Mouse (Mus musculus): ENCODE measurements around the gene Ugcg. TPM values are rescaled to one million over a fixed set of nuclear protein-coding genes. Genes with fewer than 3 reads are reported as not detected.

Ugcg gene
- polyA plus RNA-seq, 2 experiments, result 7.5 to 21.7 TPM

DNA sequence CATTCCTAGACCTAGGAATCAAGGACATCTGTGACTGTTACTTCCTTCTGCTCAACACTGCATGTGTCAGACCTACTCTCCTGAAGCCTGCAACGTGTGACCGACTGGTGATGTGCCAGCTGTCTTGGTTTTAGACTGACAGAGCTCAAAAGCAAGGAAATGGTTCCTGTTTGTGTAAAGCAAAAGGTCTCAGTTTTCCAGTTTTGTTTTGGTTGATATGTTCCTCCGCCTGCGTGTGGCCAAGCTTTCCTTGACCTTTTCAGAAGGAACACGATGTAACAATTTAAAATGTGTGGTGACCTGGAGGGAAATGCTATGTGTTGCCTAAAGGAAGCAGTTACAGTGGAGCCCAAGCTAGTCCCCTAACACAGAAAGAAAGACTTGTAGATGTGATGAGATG, 19.1 kb upstream of the Ugcg start:
- 60% methylated on average over 5 of the region's 5 CpGs for WGBS (ENCODE audit: insufficient replicate concordance)

DNA sequence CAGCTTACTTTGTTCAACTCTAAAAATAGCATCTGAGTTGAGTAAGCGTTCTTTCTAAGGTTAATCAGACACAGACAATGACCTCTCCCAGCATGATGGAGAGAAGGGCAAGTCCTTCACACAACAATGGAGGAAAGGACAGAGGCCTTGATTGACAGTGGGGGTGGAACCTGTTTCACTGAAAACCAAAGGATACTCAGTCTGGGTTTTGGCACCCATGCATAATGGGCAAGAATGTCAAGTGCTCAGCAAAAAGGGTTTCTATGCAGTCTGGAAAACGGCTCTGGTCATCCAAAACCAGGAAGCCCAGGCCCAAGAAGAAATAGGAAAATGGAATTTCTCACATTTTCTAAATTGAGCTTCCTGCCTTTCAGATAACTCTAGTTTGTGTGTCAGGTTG, 16.4 kb upstream of the Ugcg start:
- no peak for ATAC-seq (ENCODE audit: insufficient read depth)
- no peak for DNase-seq (ENCODE audit: low read depth in 3 of 3, low spot score in 3 of 3)
- Histone ChIP-seq H3K4me3 (ENCODE audit: insufficient read depth in 1 of 2, low read depth in 2 of 2, low read length in 2 of 2) (no peak overlapping the region), H3K9ac (replicated peaks) (no peak overlapping the region), H3K4me1 (replicated peaks; ENCODE audit: control insufficient read depth in 2 of 2, insufficient read depth in 2 of 2, low read length in 1 of 2) (peaks cover 0 to 22% of the 10 kb centered on the region in 2 experiments; a peak in 2 of 4 replicates), H3K27ac (no peak overlapping the region), H3K36me3 (replicated peaks; ENCODE audit: control insufficient read depth, insufficient read depth, low read depth) (no peaks in the 10 kb centered on the region), H3K27me3 (ENCODE audit: control insufficient read depth, insufficient read depth, low read length) (no peaks in the 10 kb centered on the region), H3K9me3 (ENCODE audit: control insufficient read depth, low read length) (no peaks in the 10 kb centered on the region), H3K4me2 (ENCODE audit: low read depth) (no peak overlapping the region)
- 36% methylated on average over 2 of the region's 2 CpGs for WGBS (ENCODE audit: insufficient replicate concordance)
- no peak for TF ChIP-seq EP300 (IDR thresholded peaks at IDR 0.05; ENCODE audit: low read depth)
- TF ChIP-seq CTCF (IDR thresholded peaks at IDR 0.05; ENCODE audit: low read depth), result no peak

More for the DNA sequence above, 19.1 kb upstream of the Ugcg start:
- Histone ChIP-seq H3K27me3 (ENCODE audit: control insufficient read depth, insufficient read depth, low read length) (no peaks in the 10 kb centered on the region), H3K27ac (no peak overlapping the region), H3K9me3 (ENCODE audit: control insufficient read depth, low read length) (no peaks in the 10 kb centered on the region), H3K36me3 (replicated peaks; ENCODE audit: control insufficient read depth, insufficient read depth, low read depth) (no peaks in the 10 kb centered on the region), H3K9ac (replicated peaks) (no peak overlapping the region), H3K4me1 (replicated peaks; ENCODE audit: control insufficient read depth in 2 of 2, insufficient read depth in 2 of 2, low read length in 1 of 2) (peaks cover 0 to 20% of the 10 kb centered on the region in 2 experiments; a peak in 2 of 4 replicates), H3K4me2 (ENCODE audit: low read depth) (no peak overlapping the region), H3K4me3 (ENCODE audit: insufficient read depth in 1 of 2, low read depth in 2 of 2, low read length in 2 of 2) (no peak overlapping the region)
- no peak for ATAC-seq (ENCODE audit: insufficient read depth)
- TF ChIP-seq EP300 (IDR thresholded peaks at IDR 0.05; ENCODE audit: low read depth) (no peak), CTCF (IDR thresholded peaks at IDR 0.05; ENCODE audit: low read depth) (no peak)
- DNase-seq (ENCODE audit: low read depth in 3 of 3, low spot score in 3 of 3), result no peak

DNA sequence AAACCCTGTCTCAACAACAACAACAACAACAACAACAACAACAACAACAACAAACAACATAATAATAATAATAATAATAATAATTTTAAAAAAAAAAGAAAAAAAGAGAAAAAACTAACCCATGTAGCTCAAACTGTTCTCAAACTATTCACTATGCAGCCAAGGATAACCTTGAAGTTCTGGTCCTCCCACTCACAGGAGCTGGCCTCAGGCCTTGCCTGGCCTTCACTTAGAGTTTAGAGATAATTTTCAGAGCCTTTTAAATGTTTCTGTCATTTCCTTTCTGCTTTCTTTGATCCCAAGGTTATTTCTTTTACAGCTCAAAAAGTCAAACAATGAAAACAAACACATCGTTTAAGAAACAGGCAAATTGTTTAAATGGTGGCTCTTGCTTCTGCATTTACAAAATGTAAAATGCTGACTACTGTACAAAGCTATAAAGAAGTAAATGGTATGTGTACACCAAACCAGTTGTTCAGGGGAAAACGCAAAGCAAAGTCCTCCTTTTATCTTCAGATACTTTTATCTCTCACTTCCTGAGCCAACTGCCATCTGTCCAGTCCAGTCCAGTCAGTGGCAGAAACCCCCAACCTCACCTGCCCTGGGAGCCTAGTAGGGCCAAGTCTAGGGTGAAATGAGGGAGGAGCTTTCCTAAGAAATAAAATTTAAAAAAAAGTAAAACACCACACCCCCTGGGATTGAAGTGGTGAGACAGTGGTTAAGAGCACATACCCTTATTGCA, 15.7 kb upstream of the Ugcg start:
- DNase-seq (ENCODE audit: low read depth in 3 of 3, low spot score in 3 of 3) (no peak), ATAC-seq (ENCODE audit: insufficient read depth) (no peak)
- Histone ChIP-seq H3K9ac (replicated peaks) (no peak overlapping the region), H3K27me3 (ENCODE audit: control insufficient read depth, insufficient read depth, low read length) (no peaks in the 10 kb centered on the region), H3K27ac (no peak overlapping the region), H3K36me3 (replicated peaks; ENCODE audit: control insufficient read depth, insufficient read depth, low read depth) (no peaks in the 10 kb centered on the region), H3K4me1 (replicated peaks; ENCODE audit: control insufficient read depth in 2 of 2, insufficient read depth in 2 of 2, low read length in 1 of 2) (peaks cover 0 to 22% of the 10 kb centered on the region in 2 experiments; a peak in 2 of 4 replicates), H3K9me3 (ENCODE audit: control insufficient read depth, low read length) (no peaks in the 10 kb centered on the region), H3K4me2 (ENCODE audit: low read depth) (no peak overlapping the region), H3K4me3 (ENCODE audit: insufficient read depth in 1 of 2, low read depth in 2 of 2, low read length in 2 of 2) (no peak overlapping the region)
- WGBS (ENCODE audit: insufficient replicate concordance), result 20% methylated on average over 2 of the region's 2 CpGs
- TF ChIP-seq EP300 (IDR thresholded peaks at IDR 0.05; ENCODE audit: low read depth) (no peak), CTCF (IDR thresholded peaks at IDR 0.05; ENCODE audit: low read depth) (no peak)

DNA sequence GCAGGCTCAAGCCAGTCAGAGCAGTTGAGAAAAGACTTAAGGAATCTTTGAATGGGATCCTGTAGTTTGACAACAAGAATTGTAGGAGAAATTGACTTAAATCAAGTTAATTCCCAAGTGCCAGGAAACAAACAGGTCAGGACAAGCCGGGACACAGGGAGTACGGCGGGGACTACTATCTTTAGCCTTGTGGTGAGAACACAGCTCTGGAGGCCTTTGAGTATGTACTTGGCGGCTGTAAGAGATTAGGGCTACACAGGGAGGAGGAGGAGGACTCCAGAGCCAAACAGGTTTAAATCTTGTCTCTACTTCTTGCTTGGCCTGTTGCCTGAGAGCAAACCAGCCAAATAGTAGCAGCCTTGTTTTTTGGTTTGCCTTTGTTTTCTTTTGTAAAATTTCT, 14.1 kb upstream of the Ugcg start:
- Histone ChIP-seq H3K4me2 (ENCODE audit: low read depth) (no peak overlapping the region), H3K36me3 (replicated peaks; ENCODE audit: control insufficient read depth, insufficient read depth, low read depth) (no peaks in the 10 kb centered on the region), H3K9me3 (ENCODE audit: control insufficient read depth, low read length) (no peaks in the 10 kb centered on the region), H3K9ac (replicated peaks) (no peak overlapping the region), H3K27ac (no peak overlapping the region), H3K4me1 (replicated peaks; ENCODE audit: control insufficient read depth in 2 of 2, insufficient read depth in 2 of 2, low read length in 1 of 2) (peaks cover 0 to 20% of the 10 kb centered on the region in 2 experiments; a peak in 2 of 4 replicates), H3K4me3 (ENCODE audit: insufficient read depth in 1 of 2, low read depth in 2 of 2, low read length in 2 of 2) (no peak overlapping the region), H3K27me3 (ENCODE audit: control insufficient read depth, insufficient read depth, low read length) (no peaks in the 10 kb centered on the region)
- WGBS (ENCODE audit: insufficient replicate concordance), result 5% methylated on average over 4 of the region's 4 CpGs
- no peak for DNase-seq (ENCODE audit: low read depth in 3 of 3, low spot score in 3 of 3)
- no peak for ATAC-seq (ENCODE audit: insufficient read depth)
- TF ChIP-seq EP300 (IDR thresholded peaks at IDR 0.05; ENCODE audit: low read depth) (no peak), CTCF (IDR thresholded peaks at IDR 0.05; ENCODE audit: low read depth) (no peak)

DNA sequence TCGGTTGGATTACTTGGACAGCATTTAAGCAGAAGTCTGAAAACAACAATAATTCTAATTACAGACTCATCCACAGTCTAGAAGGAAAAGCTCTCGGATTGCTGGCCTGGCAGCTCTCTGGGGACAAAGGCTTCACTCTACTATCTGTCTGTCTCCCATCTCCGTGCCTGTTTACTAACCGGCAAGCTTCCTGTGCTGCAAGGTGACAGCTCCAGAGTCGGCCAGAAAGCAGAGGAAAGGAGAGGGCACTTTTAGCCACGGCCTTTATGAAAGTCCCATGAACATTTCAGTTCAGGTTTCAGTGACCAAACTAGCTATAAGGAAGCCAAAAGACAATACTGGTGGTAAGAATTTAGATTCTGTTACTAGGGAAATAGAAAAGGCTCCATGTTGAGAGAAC, 13.1 kb upstream of the Ugcg start:
- H3K4me2 ChIP-seq (ENCODE audit: low read depth), result no peak overlapping the region
- WGBS (ENCODE audit: insufficient replicate concordance), result 30% methylated on average over 6 of the region's 6 CpGs
- no peak overlapping the region for H3K4me3 ChIP-seq (ENCODE audit: insufficient read depth in 1 of 2, low read depth in 2 of 2, low read length in 2 of 2)
- TF ChIP-seq CTCF (IDR thresholded peaks at IDR 0.05; ENCODE audit: low read depth) (no peak), EP300 (IDR thresholded peaks at IDR 0.05; ENCODE audit: low read depth) (no peak)
- no peaks in the 10 kb centered on the region for H3K9me3 ChIP-seq (ENCODE audit: control insufficient read depth, low read length)
- no peak overlapping the region for H3K27ac ChIP-seq
- no peaks in the 10 kb centered on the region for H3K27me3 ChIP-seq (ENCODE audit: control insufficient read depth, insufficient read depth, low read length)
- DNase-seq (ENCODE audit: low read depth in 3 of 3, low spot score in 3 of 3), result no peak
- peaks cover 0 to 20% of the 10 kb centered on the region in 2 experiments; a peak in 2 of 4 replicates for H3K4me1 ChIP-seq (replicated peaks; ENCODE audit: control insufficient read depth in 2 of 2, insufficient read depth in 2 of 2, low read length in 1 of 2)
- no peak for ATAC-seq (ENCODE audit: insufficient read depth)
- H3K36me3 ChIP-seq (replicated peaks; ENCODE audit: control insufficient read depth, insufficient read depth, low read depth), result no peaks in the 10 kb centered on the region
- H3K9ac ChIP-seq (replicated peaks), result no peak overlapping the region
